Mouse (Mus musculus) left cerebral cortex, adult 2 months (tissue): ENCODE measurements around the gene Gm49325. TPM values are rescaled to one million over a fixed set of nuclear protein-coding genes. Genes with fewer than 3 reads are reported as not detected.

Source experiments
- DNase-seq, 2 experiments: peaks; one replicate each; pipeline ENCODE4 v3.0.0; 2021 to 2022; ENCODE audit warnings: low spot score in 2 of 2, mixed read lengths in 1 of 2; ENCODE audit errors: extremely low spot score in 1 of 2
- H3K27ac ChIP-seq: fragments of 200-600 bp; 2 replicates; pipeline ENCODE4 v1.8.1; 2022
- H3K4me3 ChIP-seq: fragments of 200-600 bp; 2 replicates; pipeline ENCODE4 v1.8.1; 2022
- CTCF ChIP-seq: fragments of 200-600 bp; IDR thresholded peaks from 2 replicates; pipeline ENCODE4 v1.8.1; 2022; ENCODE audit warnings: antibody characterized with exemption, mild to moderate bottlenecking, moderate library complexity
- intact Hi-C: fragments of 180-260 bp; cut with DNase I; formaldehyde crosslinking; loops from one replicate; pipeline ENCODE4 v1.15.1; 2025
- total RNA-seq, 2 experiments: library from RNA; stranded (reverse); gene quantifications; 2 replicates each; pipeline ENCODE4 v1.2.3; 2021

Gene Gm49325
- total RNA-seq, 2 experiments from 2014 or later = 2.0 to 5.3 TPM

DNA sequence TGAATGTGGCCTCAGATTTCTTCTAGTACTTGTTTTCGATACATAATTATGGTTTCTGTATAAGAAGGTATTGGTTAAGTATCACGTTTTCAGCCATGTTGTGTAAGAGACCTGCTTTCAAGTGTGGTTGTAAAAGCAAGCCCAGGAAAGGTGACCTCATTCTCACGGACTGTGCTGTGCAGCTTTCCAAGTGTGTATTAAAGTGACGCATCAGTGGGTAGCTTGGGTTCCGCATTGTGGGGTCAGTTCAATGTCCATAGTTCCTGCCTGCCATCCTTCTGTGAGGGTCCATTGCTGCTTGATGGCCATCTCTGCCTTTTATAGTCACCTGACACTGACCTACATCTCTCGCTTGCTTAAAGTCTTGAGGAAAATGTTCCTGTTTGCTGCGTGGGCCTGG is 10.9 kb downstream of the Gm49325 start:
- intact Hi-C loops = no loop called here

DNA sequence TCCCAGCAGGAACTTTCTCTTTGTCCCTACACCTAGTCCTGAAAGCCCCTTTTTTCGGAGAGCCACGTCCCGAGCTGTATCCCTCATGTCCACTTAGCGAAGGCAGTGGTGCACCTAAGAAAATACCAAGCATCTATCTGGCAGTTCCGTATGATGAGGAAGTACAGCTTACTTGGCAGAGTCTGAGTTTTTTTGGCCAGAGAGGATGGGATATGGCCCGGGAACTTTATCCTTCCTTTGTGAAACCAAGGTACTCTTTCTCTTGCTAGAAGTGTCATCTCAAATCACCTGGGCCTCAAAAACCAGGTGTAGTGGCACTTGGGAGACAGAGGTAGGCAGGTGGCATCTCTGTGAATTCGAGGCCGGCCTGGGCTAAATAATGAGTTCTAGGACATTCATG is 15.5 kb downstream of the Gm49325 start:
- H3K27ac ChIP-seq = peak overlapping the region; percentile 98
- peak overlapping the region; percentile 69 for H3K4me3 ChIP-seq
- TF ChIP-seq CTCF = no peak
- DNase-seq = no peak
- intact Hi-C loops = loop anchor here (5.0 to 10.0 kb wide), 4 partner anchors 39 to 383 kb away; partner anchors contain the start of genes 1810043G02Rik, Fam207a, Pttg1ip and Trpm2

More for the DNA sequence above, 10.9 kb downstream of the Gm49325 start:
- DNase-seq = no peak
- TF ChIP-seq CTCF = no peak
- no peak overlapping the region for H3K27ac ChIP-seq
- H3K4me3 ChIP-seq = no peak overlapping the region

DNA sequence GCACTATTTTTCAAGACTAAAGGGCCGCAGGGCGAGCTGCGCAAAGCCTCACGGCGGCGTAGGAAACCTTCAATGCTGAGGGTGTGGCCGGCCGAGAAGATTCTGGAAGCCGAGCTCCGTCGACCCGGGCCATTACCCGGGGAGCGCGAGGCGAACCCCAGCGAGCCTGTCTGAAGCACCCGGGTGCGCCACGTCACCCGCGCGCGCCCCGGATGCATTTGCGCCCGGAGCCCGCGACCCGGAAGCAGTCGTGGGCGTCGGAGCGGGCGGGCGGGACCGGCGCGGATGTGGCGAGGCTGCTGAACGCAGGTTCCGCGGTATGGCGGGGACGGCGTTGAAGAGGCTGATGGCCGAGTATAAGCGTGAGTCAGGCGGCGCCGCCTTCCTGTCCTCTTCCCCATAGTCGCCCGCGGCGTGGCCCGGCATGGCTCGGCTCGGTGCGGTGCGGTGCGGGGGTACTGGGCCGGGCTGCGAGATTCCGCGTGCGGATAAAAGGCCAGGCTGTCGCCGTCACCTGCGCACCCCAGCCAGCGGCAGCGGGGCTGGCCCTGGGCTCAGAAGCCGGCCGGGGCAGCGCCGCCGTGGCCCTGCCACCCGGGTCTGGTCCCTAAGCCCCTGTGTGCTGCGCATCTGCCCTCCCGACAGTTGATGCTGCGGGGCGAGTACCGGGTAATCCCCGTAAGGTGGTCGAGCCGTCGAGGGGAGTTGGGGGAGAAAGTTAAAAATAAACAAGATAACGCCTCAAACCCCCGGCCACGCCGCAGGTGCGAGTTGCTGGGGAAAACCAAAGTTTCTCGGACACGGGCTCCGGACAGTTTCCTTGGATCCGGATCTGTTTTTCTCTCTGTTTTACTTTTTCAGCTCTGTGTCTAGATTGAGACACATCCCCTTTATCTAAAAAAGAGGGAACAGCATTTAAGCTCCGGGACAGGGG is 16.3 kb downstream of the Gm49325 start, which contains the start of gene Ube2g2:
TSS of gene Ube2g2 (plus strand) at position 221 of the 934 bp plus-strand sequence.
- intact Hi-C loops = loop anchor here (5.0 to 10.0 kb wide), 4 partner anchors 40 to 382 kb away; partner anchors contain the start of genes 1810043G02Rik, Fam207a, Pttg1ip and Trpm2
- peak within 1 kb of the TSS; percentile 69 for H3K4me3 ChIP-seq

DNA sequence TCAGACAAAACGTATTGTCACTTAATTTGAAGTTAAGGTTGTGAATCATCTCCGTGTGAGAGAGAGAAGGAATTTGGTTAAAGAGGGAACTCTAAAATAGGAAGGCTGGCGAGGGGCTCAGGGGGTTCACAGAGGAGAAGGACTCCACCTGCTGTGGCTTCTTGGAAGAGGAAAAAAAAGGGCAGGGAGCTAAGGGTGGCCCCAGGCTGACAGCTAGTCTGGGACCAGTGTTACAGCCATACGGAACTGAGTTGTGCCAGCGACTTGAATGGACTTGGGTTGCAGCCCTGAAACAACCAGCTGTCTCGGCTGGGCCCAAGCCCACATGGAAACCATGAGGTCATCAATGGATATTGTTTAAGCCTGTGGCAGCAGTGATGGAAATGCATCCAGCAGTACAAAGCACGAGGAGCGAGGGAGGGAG is 17.1 kb downstream of the Gm49325 start:
- Histone ChIP-seq H3K4me3 (peak overlapping the region; percentile 69), H3K27ac (peak overlapping the region; percentile 98)
- DNase-seq = peak in 1 of 2 experiments; percentile 41
- TF ChIP-seq CTCF = no peak; the same call in 1 of the 2 replicates
- intact Hi-C loops = loop anchor here (5.0 to 10.0 kb wide), 4 partner anchors 41 to 382 kb away; partner anchors contain the start of genes 1810043G02Rik, Fam207a, Pttg1ip and Trpm2

More for the DNA sequence above, 16.3 kb downstream of the Gm49325 start, which contains the start of gene Ube2g2:
- TF ChIP-seq CTCF = no peak
- DNase-seq = peak; percentile 92 to 97
- peak within 1 kb of the TSS; percentile 98 for H3K27ac ChIP-seq

DNA sequence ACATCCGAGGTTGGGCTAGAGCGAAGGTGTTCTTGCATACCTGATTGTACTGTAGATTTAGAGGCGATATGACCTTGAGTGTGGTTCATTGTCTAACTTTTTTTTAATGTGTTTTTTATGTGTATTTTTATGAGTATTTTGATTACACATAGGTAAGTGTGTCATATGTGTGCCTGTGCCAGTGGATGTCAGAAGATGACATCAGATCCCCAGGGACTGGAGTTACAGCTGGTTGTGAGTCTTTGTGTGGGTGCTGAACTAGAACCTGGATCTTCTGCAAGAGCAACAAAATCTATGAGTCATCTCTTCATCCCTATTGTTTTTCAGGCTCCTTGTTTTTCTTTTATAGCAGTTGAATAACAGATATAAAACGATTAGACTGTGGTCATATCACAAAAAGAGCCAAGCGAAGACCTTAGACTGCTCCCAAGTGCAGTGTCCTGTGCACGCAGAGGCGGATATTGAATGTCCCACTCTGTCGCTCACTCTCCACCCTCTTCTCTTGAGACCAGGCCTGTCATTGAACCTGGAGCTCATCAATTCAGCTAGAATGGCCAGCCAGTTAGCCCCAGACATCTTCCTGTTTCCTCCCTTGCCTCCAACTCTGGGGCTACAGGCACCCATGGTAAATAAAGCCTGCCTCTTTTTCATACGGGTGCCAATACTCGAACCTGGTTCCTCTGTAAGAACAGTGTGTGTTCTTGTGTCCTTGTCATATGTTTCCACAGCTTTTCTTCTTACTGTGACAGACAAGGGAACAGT is 17.8 kb downstream of the Gm49325 start:
- no peak for DNase-seq
- intact Hi-C loops = loop anchor here (5.0 to 10.0 kb wide), 4 partner anchors 42 to 381 kb away; partner anchors contain the start of genes 1810043G02Rik, Fam207a, Pttg1ip and Trpm2
- H3K4me3 ChIP-seq = no peak overlapping the region
- H3K27ac ChIP-seq = peak overlapping the region; percentile 60
- TF ChIP-seq CTCF = no peak

DNA sequence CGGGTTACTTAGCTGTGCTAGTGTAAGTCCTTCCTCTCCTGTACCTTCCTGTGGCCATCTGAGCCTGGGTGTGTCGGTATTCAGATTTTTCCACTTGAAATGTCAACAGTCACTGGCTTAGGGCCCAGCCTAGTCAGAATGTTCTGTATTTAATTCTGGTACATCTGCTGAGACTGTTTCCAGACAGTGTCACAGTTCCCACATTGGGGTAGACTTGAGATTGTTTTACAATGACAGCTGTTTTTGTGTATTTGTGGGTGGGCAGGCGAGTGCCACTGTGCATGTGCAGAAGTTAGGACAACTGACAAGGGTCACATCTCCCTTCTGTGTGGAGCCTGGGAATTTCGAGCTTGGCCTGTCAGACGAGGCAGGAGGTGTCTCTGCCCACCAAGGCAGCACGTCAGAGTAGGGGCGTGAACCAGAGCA is 18.6 kb downstream of the Gm49325 start:
- peak in 1 of 2 experiments; percentile 31 for DNase-seq
- intact Hi-C loops = loop anchor here (5.0 to 10.0 kb wide), 4 partner anchors 42 to 380 kb away; partner anchors contain the start of genes 1810043G02Rik, Fam207a, Pttg1ip and Trpm2
- Histone ChIP-seq H3K4me3 (no peak overlapping the region), H3K27ac (peak overlapping the region; percentile 60)
- no peak for TF ChIP-seq CTCF

DNA sequence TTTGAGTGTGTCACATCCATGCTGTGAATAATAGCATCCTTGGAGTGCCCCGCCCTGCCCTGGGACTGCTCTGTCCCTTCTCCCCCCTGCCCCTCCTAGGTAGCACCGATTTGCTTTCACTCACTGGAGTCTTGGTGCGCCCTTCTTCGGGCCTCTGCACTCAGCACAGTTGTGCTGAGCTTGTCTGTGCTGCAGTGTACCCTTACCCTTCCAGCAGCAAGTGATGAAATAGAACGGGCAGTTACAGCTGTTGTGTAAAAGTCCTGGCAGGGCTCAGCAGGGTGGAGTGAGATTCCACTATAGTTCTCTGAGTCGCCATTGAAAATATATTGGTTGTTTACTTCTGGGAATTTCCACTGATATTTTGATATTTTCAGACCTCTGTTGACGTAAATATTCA is 20.0 kb downstream of the Gm49325 start:
- DNase-seq = no peak
- no peak for TF ChIP-seq CTCF
- intact Hi-C loops = loop anchor here (2.0 to 10.0 kb wide), 4 partner anchors 253 to 379 kb away; partner anchors contain the start of genes 1810043G02Rik and Trpm2
- Histone ChIP-seq H3K27ac (no peak overlapping the region), H3K4me3 (no peak overlapping the region)

DNA sequence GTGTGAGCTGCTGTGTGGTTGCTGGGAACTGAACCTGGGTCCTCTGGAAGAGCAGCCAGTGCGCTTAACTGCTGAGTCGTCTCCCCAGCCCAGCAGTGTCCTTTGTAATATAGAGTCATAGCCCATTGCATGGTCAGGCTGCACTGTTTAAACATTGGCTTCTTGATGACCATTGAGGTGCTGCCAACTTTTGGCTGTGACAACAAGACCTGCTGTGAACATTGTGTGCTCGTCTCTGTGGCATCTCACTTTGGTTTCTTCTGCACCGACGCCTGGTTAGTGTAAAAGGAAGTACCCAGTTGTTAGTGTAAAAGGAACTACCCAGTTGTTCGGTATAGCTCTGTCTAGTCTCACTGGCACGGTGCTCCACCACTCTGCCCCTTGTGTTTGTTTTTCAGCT is 20.6 kb downstream of the Gm49325 start:
- TF ChIP-seq CTCF = no peak
- H3K27ac ChIP-seq = no peak overlapping the region
- intact Hi-C loops = loop anchor here (2.0 to 10.0 kb wide), 4 partner anchors 252 to 378 kb away; partner anchors contain the start of genes 1810043G02Rik and Trpm2
- H3K4me3 ChIP-seq = no peak overlapping the region
- no peak for DNase-seq

DNA sequence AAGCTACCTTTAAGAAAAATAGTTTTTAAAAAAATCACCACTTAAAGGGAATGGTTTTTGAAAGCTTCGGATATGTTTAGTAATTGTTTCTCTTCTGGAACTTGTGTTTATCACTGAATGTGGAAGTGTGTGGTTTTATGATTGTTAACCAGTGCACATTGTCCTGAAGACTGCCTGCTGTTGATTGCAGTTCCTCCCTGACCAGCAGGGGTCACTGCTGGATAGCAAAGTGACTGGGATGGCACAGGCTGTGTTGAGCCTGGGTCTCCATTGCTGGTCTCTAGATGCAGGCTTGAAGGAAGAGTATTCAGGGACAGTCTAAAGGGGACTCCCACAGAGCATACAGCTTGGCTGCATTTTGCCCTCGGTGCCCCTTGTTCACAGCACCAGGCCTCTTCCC is 21.5 kb downstream of the Gm49325 start:
- no peak overlapping the region for H3K27ac ChIP-seq
- TF ChIP-seq CTCF = peak; percentile 97
- no peak overlapping the region for H3K4me3 ChIP-seq
- DNase-seq = peak; percentile 77 to 83
- intact Hi-C loops = loop anchor here (2.0 to 10.0 kb wide), 4 partner anchors 251 to 377 kb away; partner anchors contain the start of genes 1810043G02Rik and Trpm2

DNA sequence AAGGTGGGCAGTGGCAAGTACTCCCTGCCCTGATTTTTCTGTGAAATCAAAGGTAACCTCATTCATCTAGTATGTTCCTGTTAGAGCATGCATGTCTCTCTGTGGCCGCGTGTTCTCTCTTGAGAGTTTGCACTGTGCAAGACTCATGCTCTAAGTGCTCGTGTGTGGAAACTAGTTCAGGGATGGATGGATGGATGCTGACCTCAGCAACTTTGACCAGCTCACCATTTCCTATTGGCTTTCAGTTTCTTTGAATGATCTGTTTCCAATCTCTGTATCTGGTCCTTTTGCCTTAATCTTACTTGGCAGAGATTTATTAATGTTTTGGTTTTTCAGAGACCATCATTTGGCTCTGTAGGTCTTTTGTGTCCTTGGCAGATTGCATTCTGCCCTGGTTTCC is 23.2 kb downstream of the Gm49325 start:
- H3K4me3 ChIP-seq = no peak overlapping the region
- intact Hi-C loops = loop anchor here (5.0 to 10.0 kb wide), 3 partner anchors 288 to 376 kb away; partner anchors contain the start of genes 1810043G02Rik and Trpm2
- no peak for DNase-seq
- no peak for TF ChIP-seq CTCF
- H3K27ac ChIP-seq = no peak overlapping the region

DNA sequence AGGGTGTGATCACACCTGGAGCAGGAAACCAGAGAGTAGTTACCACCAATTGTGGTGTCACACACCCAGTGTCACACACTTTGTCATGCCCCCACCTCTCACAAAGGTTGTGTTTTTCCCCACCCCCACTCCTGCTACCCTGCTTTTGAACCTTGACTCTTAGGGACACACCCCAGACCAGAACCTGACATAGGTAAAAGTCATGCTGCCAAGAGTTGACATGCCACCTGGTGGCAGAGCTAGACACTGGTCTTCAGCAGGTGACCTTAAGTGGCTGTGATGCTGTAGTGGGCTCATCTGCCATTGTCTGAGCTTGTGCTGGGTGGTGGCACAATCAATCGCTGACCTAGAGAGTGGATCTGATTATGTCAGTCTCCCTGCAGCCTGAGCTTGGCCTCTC is 24.0 kb downstream of the Gm49325 start:
- DNase-seq = no peak
- no peak; the same call in none of the 2 replicates for TF ChIP-seq CTCF
- intact Hi-C loops = loop anchor here (5.0 to 10.0 kb wide), 3 partner anchors 287 to 375 kb away; partner anchors contain the start of genes 1810043G02Rik and Trpm2
- no peak overlapping the region for H3K4me3 ChIP-seq
- H3K27ac ChIP-seq = no peak overlapping the region
